Mouse (Mus musculus): ENCODE results near the gene Cspg4.

Gene Cspg4

GRCm38 (mm10) chr9:56864832-56865231 is at the start of gene Cspg4:
TSS of gene Cspg4 (plus strand) at chr9:56865033.
- DNase-seq (ENCODE audit: low spot score): peak; percentile 72

GRCm38 (mm10) chr9:56824900-56825299 is 39.9 kb upstream of the Cspg4 start:
- DNase-seq (ENCODE audit: low spot score): no peak

GRCm38 (mm10) chr9:56825476-56826213 is 39.2 kb upstream of the Cspg4 start:
- no peak for DNase-seq (ENCODE audit: low spot score)

GRCm38 (mm10) chr9:56828146-56828545 is 36.7 kb upstream of the Cspg4 start:
- no peak for DNase-seq (ENCODE audit: low spot score)

DNA sequence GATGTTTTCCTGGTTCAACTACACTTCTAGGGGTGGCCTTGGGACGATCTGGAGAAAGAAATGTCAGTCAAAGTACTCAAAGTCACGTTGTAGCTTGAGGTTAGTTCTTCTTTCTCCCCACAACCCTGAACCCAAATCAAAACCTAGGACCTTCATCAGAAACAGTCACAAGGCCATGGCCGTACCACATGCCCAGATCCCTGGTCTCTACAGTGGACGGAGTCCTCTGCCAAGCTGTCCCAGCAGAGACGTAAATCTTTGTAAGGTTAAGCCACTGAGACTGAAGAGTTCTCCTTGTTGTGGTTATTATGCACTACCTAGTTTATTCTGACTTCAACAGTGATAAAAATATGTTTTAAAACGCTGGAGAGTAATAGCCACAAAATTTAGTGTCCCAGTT is 36.0 kb upstream of the Cspg4 start:
- no peak for DNase-seq (ENCODE audit: low spot score)

DNA sequence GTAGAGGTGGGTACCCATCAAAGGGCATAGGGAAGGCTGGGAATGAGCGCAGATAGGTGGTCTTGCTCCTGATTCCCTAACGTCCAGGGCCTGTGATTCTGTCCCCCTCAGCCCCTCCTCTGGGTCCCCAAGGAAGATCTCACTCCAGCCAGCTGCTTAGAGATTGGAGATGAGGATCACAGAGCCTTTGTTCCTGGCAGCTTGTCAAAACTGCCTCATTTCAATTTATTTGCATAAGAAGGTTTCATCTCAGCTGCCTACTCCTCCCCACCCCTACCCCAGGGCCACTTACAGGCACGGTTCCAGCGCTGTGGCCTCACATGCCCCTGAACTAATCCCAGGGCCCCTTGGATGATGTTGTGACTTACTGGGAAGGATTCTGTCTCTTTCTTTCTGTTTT is 34.7 kb upstream of the Cspg4 start:
- peak; percentile 55 for DNase-seq (ENCODE audit: low spot score)

GRCm38 (mm10) chr9:56831904-56832303 is 32.9 kb upstream of the Cspg4 start:
- DNase-seq (ENCODE audit: low spot score): no peak

GRCm38 (mm10) chr9:56832900-56833299 is 31.9 kb upstream of the Cspg4 start:
- DNase-seq (ENCODE audit: low spot score): no peak

DNA sequence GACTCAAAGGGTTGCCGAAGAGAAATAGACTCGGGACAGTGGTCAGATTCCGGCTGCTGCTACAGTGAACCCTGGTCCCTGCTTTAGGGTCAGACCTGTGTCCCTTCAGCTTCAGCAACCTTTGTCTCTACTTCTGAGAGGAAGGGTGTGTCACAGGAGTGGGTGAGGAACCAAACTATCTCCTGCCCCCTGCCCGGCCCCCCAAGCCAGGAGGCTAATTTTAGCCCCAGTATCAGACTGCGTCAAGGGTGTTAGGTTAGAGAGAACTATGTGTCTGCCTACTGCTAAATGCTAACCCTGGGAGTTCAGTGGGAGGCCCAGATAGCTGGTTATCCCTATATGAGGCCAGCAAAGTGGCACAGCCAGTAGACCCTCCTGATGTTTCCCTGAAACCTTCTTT is 29.7 kb upstream of the Cspg4 start:
- no peak for DNase-seq (ENCODE audit: low spot score)

GRCm38 (mm10) chr9:56840721-56841120 is 24.1 kb upstream of the Cspg4 start:
- no peak for DNase-seq (ENCODE audit: low spot score)

GRCm38 (mm10) chr9:56841864-56842263 is 23.0 kb upstream of the Cspg4 start:
- DNase-seq (ENCODE audit: low spot score): no peak

GRCm38 (mm10) chr9:56842303-56842719 is 22.5 kb upstream of the Cspg4 start:
- DNase-seq (ENCODE audit: low spot score): no peak

GRCm38 (mm10) chr9:56843679-56844188 is 21.1 kb upstream of the Cspg4 start:
- peak; percentile 51 for DNase-seq (ENCODE audit: low spot score)

DNA sequence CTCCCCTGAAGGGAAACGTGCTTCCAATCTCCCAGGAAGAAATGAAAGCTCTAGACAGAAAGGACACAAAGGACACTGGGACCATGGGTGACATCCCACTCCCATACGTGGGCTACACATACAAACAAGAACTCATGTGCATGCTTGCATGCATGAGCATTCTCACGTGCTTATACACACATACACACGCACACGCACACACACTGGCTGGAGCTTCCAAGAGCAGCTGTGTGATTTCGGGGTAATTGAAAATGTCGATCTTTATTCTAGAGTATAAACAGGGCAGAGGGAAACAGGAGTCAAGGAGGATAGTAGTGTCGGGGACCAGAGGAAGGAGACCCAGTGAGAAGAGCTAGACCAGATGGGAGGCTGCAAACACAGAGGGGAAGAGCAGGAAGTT is 20.2 kb upstream of the Cspg4 start:
- no peak for DNase-seq (ENCODE audit: low spot score)

- DNase-seq (ENCODE audit: low spot score): peak; percentile 61
Measured at GRCm38 (mm10) chr9:56847523-56847922, 17.3 kb upstream of the Cspg4 start.

- no peak for DNase-seq (ENCODE audit: low spot score)
Measured at GRCm38 (mm10) chr9:56850128-56850904, 14.5 kb upstream of the Cspg4 start.

GRCm38 (mm10) chr9:56850905-56851252 is 14.0 kb upstream of the Cspg4 start:
- no peak for DNase-seq (ENCODE audit: low spot score)

DNA sequence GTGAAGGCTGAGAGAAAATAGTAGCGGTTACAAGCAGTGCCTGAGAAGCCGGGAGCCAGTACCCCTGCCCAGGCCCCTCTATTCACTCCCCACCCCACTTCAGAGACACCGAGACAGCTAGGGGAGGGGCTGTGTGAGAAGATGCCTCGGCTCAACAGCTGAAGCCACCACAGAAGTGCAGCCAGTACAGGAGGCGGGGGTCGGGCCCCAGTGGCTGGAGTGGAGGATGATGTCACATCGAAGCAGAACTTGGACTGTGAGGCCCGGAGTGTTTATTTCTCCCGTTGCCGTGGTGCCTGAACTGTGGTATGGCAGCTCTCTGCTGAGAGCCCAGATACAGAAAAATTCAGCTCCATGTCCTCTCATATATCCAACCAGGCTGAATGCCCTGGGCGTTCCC is 13.1 kb upstream of the Cspg4 start:
- no peak for DNase-seq (ENCODE audit: low spot score)

GRCm38 (mm10) chr9:56857463-56857862 is 7.4 kb upstream of the Cspg4 start:
- no peak for DNase-seq (ENCODE audit: low spot score)

DNA sequence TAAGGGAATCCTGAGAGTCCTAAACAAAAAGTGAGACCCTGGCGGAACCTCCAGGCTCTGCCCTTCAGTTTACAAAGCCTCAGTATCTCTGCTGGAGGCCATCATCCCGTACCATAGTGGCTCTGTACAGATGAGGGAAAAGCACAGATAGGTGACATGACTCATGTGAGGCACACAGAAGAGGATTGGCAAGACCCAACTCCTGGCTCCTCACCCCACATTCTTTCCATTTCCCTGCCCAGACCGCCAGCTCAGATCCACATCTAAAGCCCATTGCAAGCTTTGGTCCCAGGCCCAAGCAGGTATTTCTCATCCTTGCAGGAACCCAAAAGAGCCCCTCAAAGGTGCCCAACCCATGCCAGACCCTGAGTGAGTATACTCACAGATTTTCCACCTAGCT is 4.8 kb upstream of the Cspg4 start:
- no peak for DNase-seq (ENCODE audit: low spot score)

GRCm38 (mm10) chr9:56860486-56861269 is 4.2 kb upstream of the Cspg4 start:
- DNase-seq (ENCODE audit: low spot score): no peak

DNA sequence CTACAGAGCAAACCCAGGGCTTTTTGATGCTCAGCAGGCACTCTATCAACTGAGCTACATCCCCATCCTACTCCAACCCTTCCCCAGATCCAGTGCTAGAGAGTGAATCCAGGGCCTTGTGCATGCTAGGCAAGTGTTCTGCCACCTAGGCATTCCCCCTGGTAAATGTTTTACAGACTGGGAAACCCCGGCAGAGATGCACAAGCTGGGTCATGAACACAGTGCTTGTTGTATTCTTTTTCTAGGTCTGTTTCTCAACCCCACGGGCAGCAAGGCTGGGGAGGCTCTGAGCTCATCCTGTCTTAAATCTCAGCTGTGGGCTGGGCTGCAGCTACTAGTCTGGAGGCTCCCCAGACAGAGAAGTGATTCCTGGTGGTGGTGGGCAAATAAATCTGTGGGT is 2.0 kb upstream of the Cspg4 start:
- no peak for DNase-seq (ENCODE audit: low spot score)

All from ovary, postnatal 36 days (tissue).